Mouse (Mus musculus) brain, embryonic 18.5 days (tissue): ENCODE measurements around the gene Ccdc57.

ENCODE experiments used
- DNase-seq: peaks from one replicate; pipeline ENCODE4 v3.0.0-alpha.2; 2012; ENCODE audit warnings: low read depth, low spot score

Ccdc57 gene

DNA sequence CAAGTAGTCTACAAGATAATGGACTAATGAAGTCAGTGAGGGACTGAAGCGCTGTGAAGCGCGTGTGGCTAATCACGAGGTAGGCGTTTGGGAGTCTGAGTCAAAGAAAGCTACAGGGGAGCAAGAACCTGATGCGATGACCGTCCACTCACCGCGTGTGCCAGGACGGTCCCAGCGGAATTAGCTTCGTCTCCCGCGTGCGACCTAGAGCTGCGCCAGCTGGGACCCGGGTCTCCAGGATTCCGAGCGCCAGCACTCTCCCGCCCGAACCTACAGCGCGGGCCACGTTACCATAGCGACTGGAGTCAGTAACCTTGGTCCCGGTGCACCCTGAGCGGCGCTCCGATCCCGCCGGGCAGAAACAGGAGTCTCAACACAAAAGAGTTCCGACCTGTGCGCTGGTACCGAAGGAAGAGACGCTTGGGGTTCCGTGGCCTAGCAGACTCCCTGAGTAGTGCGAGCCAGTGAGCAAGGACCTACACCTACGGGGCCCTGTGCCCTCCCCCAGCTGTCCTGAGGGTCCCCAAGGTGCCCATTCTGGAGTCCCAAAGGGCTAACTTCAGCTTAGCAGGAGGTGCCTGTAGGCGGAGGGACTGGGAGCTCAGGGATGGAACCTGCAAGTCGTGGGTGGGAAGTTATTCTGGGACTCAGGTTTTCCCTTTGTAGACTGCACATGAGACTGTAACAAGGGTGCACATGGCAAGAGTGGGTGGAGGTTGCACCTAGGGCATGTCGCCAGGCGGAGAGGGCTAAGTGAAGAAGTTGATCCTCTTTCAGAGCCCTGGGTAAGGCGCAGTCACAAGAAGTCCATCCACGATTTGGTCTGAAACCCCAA lies at the start of gene Ccdc57:
Ccdc57 (minus strand) TSS at position 309 of the 835 bp plus-strand sequence.
- peak; percentile 78 for DNase-seq

DNA sequence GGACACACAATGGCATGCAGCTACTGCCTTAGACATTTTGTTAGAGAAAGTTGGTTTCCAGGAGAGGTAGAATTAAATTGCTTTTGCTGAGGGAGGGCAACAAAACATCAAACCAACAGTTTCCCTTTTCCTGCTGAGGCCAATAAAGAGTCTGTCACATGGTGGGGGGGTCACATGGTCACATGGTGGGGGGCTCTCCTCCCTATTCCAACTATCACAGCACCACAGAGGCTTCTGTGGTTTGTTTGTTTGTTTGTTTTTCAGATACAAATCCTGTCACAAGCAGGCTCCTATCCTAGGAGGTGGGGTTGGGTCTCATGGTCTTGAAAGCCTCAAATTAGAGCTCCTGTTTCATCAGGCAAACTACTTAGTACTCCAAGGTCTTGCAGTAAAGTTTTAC lies 49.8 kb upstream of the Ccdc57 start:
- no peak for DNase-seq

DNA sequence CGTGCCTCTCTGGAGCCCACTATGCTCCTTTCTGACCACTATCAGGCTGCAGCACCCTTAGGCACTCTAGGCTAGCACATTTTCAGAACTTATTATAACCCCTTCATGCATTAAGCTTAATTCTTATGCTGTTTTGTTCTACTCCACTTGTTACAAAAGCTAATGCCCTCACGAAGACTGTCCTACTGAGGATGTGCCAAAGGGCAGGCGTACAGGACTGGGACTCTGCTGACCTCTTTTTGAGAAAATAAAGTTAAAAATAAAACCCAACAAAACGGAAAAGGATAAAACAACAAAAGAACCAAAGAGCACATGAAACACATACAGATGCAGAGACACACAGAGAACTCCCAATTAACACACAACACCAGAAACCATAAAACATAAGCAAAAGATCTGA lies 49.0 kb upstream of the Ccdc57 start:
- no peak for DNase-seq

DNA sequence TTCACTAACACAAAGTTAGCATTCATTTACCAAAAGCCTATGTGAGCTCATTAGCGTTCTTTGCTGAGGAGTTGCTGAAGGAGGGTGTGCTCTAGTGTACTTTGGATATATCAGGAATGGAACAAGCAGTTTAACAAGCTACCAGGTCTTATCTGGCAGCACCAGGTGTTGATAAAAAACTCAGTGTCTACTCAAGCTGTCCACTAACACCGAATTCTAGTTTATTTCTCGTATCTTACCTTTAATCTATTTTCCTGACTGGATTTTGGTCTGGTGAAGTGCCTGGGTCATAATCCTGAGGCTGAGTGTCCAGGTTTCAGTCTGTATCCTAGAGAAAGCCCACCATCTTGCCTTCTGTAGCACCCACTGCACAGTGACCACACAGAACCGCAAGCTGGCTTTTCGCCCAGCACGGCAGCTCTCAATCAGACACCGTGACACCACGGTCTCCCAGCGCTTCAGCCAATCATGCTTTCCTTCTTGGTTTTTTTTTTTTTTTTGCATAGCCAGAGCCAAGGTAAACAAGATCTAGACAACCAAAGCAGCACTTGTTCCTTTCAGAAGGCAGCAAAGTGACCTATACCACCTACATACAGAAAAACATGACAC lies 47.9 kb upstream of the Ccdc57 start:
- no peak for DNase-seq

DNA sequence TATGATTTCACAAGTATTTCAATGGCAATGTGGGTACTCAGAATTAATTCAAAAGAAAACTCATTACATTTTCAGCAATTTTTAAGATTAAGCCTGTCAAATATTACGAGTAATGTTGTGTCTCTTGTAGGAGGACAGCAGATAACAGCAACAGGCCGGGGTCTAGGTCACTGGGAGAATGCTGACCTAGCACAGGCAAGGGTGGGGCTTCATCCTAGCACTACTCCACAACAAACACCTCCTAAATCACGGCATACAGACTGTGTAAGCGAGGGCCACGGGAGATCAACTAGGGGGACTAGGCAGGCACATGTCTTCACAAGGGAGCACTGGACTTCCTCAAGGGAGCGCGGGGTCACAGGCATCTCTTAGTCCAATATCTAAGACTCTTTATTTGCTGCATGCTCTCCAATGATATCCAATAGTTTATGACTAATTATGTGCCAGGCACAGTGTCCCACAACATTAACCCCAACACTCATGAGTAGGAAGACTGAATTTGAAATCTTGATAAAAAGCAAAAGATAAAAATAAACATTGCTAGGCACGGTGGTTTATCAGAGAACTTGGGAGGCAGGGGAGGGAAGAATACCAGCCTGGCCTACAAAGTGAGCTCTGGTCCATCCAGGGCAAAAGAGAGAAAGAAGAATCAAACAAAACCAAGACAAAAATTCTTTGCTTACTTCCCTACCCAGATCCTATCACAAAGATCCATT lies 47.2 kb upstream of the Ccdc57 start:
- no peak for DNase-seq

DNA sequence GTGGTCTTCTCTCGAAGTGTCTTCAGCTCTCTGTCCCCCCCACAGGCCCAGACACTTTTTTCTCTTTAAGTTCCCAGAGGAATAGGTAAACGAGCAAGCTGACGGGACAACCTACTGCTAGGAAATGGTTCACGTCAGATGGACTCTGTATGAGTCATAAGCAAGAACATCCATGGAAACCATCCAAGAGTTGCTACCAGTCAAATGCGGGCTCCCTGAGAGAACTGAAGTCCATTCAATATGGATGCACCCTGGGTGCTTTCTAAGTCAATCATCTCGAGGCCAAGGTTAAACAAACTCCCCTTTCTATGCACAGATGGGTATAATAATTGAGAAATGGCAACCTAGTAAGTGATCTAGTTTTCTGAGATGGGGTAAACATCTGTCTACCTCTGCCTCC lies 40.6 kb upstream of the Ccdc57 start:
- no peak for DNase-seq

DNA sequence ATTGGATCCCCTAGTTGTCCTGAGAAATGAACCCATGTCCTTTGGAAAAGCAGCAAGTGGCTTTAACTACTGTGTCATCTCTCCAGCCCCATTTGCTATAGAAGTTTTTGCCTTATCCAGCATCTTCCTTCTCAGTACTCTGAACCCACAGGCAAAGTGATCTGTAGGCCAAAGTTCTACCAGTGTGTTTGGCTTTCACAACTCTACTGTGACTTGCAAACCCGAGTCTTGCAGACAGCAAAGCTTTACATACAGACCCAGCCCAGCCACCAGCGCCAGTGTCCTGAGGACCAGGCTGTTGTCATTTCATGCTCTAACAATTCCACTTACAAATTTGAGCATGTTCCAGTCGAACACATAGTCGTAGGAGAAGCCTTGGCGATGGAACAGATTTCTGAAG lies 38.6 kb upstream of the Ccdc57 start:
- DNase-seq: no peak

DNA sequence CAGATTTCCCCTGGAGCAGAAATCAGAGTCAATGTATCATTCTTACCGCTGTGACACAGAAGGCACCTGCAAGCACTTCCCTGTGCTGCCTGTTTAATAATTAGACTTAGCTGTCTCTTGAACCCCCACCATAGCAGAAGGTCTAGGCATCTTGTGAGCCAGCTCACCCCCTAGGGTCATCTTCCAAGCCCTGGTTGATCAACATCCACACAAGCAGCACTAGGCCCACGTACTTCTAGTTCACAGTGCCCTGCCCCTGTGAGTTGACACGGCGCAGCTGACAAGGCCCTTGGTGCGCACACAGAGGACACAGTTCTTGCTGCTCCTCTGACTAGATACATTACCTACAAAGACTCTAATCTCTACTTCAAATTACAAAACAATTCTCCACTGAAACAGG lies 37.1 kb upstream of the Ccdc57 start:
- DNase-seq: no peak

DNA sequence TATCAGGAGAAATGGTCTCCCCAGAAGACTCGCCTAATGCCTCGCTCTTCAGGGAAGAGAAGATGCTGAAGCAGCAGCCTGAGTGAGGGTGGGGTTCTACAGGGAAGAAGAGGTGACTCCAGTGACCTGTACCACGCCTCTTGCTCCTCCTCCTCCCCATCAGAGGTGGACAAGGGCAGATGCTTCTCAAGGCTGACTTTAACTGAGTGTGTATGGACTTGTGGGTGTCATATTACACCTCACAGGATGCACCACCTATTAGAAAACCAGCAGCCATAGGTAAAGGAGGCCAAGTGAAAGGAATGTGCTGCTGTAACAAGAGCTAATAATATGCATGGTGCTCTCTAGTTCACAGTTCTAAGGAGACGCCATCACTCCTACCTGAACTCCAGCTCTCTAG lies 32.9 kb upstream of the Ccdc57 start:
- DNase-seq: no peak

DNA sequence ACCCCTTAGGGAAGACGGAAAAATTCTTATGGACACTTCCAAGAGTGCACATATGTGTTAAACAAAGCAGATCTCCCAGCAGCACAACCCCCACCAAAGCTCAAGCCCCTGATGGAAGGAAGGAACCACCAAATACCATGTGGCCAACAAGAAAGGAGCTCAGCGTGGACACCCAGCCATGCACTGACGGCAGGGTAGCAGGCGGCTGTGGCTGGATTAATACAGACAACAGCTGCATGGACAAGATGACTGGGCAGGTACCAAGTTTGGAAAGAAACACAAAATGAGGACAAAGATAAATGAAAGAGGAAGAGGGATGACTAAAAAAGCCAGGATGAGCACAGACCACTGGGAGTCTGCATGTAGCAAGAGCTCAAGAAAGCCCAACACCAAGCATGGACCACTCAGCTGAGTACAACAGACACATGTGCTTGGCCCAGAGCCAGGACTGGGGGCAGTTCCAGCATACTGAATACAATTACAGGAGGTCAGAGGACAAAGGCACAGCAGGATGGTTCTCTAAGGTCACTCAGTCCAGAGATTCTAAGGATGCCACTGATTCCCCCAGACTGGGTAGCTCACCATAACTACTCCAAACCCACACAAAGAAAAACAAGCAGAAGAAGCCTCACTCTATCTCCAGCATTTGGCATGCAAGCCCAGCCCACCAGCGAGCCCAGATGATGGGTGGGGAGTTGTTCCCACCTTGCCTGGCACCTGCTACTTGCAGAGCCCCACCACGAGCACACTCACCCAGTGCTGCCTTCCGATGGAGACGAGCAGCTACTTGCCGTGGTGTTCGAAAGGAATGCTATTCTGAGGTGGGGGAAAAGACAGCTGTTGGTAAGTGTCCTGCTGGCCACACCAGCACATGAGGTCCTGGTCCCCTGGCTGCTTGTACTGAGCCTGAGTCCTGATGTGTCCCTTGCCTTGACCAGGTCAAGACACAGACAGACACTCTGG lies 31.8 kb upstream of the Ccdc57 start:
- no peak for DNase-seq

DNA sequence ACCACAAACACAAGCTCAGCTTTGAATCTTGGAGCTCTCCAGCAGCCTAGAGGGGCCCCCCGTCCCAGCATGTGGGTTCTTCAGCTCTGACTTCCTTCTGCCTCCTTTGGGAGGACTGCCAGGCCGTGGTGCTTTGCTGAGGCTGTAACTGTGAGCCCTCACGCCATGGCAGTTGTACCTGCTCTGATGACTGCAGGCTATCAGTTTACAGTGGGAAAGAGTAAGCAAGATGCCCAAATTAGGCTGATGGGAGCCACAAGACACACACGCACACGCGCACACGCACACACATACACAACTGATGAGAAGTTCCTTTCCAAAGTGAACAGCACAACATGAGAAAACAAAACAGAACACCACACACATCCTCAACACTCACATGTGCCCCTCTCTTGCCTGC lies 30.2 kb upstream of the Ccdc57 start:
- DNase-seq: no peak

DNA sequence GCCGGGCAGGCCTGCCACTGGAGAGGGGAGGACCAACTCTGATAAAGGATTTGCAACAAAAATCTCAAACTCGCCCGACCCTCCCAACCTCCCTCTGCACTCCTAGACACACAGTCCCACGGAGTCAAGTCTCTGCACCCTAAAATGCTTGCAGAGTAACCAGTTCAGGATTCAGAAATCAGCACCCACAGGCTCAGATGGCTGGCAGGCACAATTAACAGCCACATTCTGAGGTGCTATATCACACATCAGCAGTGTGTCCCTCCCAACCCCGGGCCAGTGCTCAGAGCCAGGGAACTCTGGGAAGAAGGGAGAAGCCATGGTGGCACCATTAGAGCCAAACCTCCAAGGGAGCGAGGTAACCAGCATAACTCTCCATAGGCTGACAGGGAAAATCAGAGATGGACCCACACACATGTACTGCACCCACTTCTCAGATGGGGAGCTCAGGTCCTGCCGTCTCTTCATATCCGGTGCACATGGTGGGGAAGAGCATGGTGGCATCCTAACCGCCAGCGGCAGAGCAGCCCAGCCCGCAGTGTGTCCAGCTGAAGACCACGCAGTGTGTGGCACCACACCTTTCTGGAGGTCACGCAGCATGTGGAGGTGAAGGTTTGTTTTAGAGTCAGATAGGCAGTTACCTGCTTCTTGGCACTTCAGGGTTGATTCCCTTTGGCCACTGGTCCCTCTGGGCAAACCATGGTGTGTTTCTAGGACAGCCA lies 29.5 kb upstream of the Ccdc57 start:
- DNase-seq: no peak

DNA sequence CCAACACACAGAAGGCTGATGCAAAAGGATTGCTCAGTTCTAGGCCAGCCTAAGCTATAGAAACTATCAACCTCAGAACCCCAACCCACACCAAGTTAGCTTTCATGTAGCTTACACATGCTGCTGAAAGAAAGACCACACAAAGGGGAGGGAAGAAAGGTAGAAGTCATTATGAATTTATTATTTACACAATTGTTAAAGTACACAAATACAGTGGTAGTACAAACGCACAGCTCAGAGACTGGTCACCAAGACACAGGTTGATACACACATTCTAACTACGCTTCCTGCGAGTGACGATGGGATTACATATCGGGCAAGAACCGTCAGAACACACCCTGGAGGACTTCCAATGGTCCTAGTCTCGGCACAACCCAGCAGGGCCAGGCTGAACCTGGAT lies 28.9 kb upstream of the Ccdc57 start:
- DNase-seq: no peak

DNA sequence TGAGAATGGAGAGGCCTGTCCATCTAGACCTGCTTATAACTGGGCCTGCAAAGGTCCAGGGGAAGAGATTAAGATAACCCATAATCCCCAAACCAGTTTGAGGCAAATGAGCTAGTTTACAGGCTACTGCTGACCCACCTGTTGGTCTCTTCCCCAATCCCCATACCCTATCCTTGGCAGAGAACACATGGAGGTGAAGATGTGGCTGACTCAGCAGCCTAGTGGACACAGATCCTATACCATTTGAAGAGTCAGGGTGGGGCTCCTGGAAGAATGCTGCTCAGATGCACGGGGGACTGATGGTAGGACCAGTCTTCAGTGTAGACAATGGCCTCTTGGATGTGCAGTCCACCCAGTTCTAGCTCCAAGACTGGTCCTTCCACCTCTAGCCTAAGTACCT lies 27.6 kb upstream of the Ccdc57 start:
- no peak for DNase-seq

DNA sequence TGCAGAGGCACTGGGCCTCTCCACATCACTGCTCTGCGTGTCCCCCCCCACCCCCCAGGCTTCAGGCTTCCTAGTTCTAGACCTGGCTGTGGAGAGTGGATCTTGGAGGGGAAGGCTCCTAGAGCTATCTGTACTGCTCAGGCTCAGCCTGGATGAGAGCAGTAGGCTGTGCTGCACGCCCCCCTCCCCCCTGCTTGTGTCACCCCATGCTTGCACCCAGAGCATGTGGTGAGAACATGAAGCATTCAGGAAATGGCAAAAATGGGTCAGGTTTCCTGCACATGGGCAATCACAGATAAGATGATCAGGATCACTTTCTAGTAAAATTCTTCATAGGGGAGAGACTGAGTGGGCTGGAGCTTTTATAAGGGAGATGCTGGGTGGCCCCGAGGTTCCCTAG lies 26.9 kb upstream of the Ccdc57 start:
- DNase-seq: no peak

DNA sequence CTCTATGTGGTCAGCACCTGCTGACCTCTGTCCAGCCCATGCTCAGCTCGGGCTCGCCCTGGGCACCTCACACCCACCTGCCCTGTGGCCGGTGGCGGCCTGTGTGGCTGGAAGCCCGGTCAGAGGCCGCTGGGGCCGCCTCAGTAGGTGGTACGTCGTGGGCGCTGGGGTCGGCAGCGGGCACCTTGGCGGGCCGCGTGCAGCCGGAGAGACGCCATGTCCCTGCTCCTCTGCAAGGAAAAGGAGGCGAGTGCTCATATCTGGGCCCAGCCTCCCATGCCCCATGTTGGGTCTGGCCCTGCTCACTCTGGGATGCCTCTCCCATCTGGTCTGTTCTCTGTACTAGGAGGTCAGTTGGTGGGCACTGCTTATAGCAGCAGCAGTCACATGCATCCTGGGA lies 26.4 kb upstream of the Ccdc57 start:
- DNase-seq: no peak

DNA sequence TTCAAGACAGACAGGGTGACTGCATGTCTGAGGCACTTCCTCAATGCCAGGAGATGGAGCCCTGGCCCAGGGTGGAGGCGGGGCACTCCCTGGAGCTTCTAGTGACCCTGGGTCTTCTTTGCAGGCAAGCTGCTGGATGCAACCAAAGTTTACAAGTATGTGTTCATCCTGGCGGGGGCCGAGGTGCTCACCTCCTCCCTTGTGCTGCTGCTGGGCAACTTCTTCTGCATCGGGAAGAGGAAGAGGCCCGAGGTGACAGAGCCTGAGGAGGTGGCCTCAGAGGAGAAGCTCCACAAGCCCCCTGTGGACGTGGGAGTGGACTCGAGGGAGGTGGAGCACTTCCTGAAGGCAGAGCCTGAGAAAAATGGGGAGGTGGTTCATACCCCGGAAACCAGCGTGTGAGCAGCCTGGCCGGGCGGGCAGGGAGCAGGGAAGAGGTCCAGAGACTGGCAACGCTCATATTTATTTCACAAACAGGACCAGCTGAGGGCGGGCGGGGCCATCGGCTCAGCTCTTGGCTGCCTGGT lies 25.1 kb upstream of the Ccdc57 start:
- DNase-seq: no peak

DNA sequence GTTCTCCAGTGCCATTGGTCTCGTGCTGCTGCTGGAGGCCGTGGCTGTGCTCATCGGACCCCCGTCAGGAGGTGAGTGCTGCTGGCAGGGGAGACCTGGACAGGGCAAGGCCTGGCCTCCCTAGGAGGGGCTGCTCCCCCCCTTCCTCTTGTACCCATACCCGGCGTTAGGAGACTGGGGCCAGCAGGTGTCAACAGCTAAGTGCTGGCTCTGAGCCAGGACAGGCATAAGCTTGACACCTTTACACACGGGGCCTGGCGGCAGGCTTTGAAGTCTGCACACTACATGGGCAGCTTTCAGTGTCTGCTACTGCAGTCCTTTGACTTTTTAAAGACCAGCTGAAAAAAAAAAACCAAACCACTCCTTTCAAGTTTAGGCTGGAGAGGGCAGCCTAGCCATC lies 24.4 kb upstream of the Ccdc57 start:
- no peak for DNase-seq

DNA sequence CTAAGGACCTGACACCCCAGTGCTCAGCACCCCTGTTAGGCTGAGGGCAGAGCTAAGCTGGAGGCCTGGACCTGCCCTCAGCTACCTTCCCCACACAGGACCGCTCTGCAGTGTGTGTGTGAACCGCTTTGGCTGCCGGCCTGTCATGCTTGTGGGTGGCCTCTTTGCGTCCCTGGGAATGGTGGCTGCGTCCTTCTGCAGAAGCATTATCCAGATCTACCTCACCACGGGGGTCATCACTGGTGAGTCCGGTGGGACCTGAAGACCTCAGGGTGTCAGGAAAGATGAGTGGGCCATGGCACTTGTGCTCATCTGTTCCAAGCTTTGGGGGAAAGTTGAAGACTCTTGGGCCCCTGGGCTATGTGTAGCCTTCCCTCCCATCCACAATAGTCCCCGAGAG lies 23.0 kb upstream of the Ccdc57 start:
- DNase-seq: no peak

DNA sequence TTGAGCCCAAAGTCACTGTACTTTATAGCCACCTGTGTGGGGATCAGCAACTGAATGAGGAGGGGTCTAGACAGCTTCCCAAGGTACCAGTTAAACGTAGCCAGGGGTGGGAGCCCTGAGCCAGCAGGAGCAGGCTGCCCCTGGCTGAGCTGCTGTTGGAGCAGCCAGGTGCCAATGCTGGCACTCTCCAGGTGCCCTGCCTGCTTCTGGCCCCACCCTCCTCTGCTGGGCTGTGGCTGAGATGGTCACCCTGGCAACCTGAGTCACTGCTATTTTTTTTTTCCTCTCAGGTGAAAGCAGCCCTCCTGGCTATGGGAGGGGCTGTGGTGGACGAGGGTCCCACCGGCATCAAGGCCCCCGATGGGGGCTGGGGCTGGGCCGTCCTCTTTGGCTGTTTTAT lies 22.3 kb upstream of the Ccdc57 start:
- no peak for DNase-seq
